Mouse (Mus musculus): ENCODE measurements around the gene Ap1g2.

DNA sequence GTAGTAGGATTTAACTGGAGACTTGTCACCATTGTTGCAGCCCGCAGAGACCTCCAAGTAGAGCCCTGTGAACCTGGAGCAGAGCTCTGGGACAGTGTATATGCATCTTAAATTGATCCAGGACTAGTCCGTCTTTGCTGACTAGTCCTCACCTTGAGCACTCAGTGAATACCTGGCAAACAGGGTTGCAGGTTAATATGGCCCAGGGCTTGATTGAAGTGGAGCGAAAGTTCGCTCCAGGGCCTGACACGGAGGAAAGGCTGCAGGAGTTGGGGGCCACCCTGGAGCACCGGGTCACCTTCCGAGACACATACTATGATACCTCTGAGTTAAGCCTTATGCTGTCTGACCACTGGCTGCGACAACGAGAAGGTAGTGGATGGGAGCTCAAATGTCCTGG is 11.1 kb downstream of the Ap1g2 start:
- TF ChIP-seq POLR2A (IDR thresholded peaks at IDR 0.05; ENCODE audit: borderline replicate concordance, low read depth, low read length) (no peak), CTCF (IDR thresholded peaks at IDR 0.05; ENCODE audit: low read depth, low read length) (no peak)
